Mouse (Mus musculus) lung, embryonic 15.5 days (tissue): Measurements from ENCODE around the gene Ptpn1. TPM values are rescaled to one million over a fixed set of nuclear protein-coding genes. Genes with fewer than 3 reads are reported as not detected.

Experiments used
- ATAC-seq: fragments of 200-750 bp; cut with Nextera tagmentation; 2 replicates; pipeline ENCODE4 v1.8.0; 2017; ENCODE audit warnings: moderate number of reproducible peaks, borderline replicate concordance; ENCODE audit not compliant: low FRiP score, low TSS enrichment; ENCODE audit errors: extremely low read depth
- H3K27ac ChIP-seq: fragments of 300-500 bp; sonication (generic); 2 replicates; pipeline ENCODE4 v1.5.1; 2015; ENCODE audit warnings: moderate library complexity, mild to moderate bottlenecking, inconsistent platforms
- H3K27me3 ChIP-seq: fragments of 300-500 bp; sonication (generic); 2 replicates; pipeline ENCODE4 v1.6.1; 2015; ENCODE audit warnings: inconsistent platforms
- H3K36me3 ChIP-seq: fragments of 300-500 bp; sonication (generic); 2 replicates; pipeline ENCODE4 v1.6.1; 2015; ENCODE audit warnings: inconsistent platforms
- H3K4me1 ChIP-seq: fragments of 300-500 bp; sonication (generic); 2 replicates; pipeline ENCODE4 v1.6.1; 2015; ENCODE audit warnings: inconsistent platforms
- H3K4me2 ChIP-seq: fragments of 300-500 bp; sonication (generic); 2 replicates; pipeline ENCODE4 v1.6.1; 2015; ENCODE audit warnings: inconsistent platforms, mild to moderate bottlenecking, moderate library complexity
- H3K4me3 ChIP-seq: fragments of 300-500 bp; sonication (generic); 2 replicates; pipeline ENCODE4 v1.5.1; 2015; ENCODE audit warnings: mild to moderate bottlenecking, inconsistent platforms
- H3K9ac ChIP-seq: fragments of 300-500 bp; sonication (generic); 2 replicates; pipeline ENCODE4 v1.6.1; 2015; ENCODE audit warnings: inconsistent platforms
- H3K9me3 ChIP-seq: fragments of 300-500 bp; sonication (generic); 2 replicates; pipeline ENCODE4 v1.6.1; 2016; ENCODE audit warnings: inconsistent platforms
- WGBS: fragments of 180-500 bp; shearing (Covaris S2); methylation state at CpG from one replicate; pipeline ENCODE4 v1.1.7; 2015; 5-methylcytosine and 5-hydroxymethylcytosine counted together
- polyA plus RNA-seq: library from polyadenylated mRNA; unstranded; fragments of >200 nt; fragmentation: Nextera tagmentation; extraction: Ambion mirVana; gene quantifications from 2 replicates; pipeline ENCODE4 v1.2.1, GENCODE M21; 2015

The Ptpn1 gene
- polyA plus RNA-seq, 1 experiment from 2014 or later: 74.4 TPM

- H3K27ac ChIP-seq: no peak overlapping the region
- no peak overlapping the region for H3K9ac ChIP-seq
- H3K9me3 ChIP-seq: no peaks in the 10 kb centered on the region
- peaks cover 28% of the 10 kb centered on the region for H3K4me1 ChIP-seq
- no peaks in the 10 kb centered on the region for H3K27me3 ChIP-seq
- H3K4me2 ChIP-seq: no peak overlapping the region
- no peak overlapping the region for H3K4me3 ChIP-seq
- no peak for ATAC-seq
- no peaks in the 10 kb centered on the region for H3K36me3 ChIP-seq
- WGBS: 55% methylated on average over 2 of the region's 2 CpGs
Measured at GRCm38 (mm10) chr2:168004369-168004768, 72.5 kb downstream of the Ptpn1 start.

GRCm38 (mm10) chr2:168005005-168005404 lies 73.1 kb downstream of the Ptpn1 start:
- 89% methylated on average over 3 of the region's 3 CpGs for WGBS

DNA sequence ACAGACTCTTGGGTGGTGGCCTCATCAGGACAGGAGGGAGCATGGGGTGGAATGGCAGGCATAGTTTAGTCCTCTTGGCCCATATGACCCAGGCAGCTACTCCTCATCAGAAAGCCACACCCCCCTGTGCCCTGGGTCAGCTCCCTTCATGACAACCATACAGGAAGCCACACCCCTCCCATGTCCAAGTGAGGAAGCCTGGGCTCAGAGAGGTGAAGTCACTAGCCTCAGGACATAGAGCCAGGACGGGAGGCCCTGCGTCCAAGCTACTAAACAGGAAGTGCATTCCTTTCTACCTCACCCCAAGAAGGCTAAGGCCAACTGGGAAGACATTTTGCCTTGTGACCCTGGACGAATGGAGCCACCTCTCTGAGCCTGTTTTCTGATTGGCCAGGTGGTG lies 73.8 kb downstream of the Ptpn1 start:
- H3K36me3 ChIP-seq: no peaks in the 10 kb centered on the region
- H3K27ac ChIP-seq: no peak overlapping the region; the same call in 1 of the 2 replicates
- H3K4me2 ChIP-seq: no peak overlapping the region
- no peak overlapping the region for H3K9ac ChIP-seq
- ATAC-seq: no peak
- no peak overlapping the region for H3K4me3 ChIP-seq
- H3K27me3 ChIP-seq: no peaks in the 10 kb centered on the region
- H3K4me1 ChIP-seq: peaks cover 37% of the 10 kb centered on the region
- no peaks in the 10 kb centered on the region for H3K9me3 ChIP-seq
- 24% methylated on average over 3 of the region's 3 CpGs for WGBS

More at GRCm38 (mm10) chr2:168005005-168005404, 73.1 kb downstream of the Ptpn1 start:
- Histone ChIP-seq H3K4me1 (peaks cover 31% of the 10 kb centered on the region), H3K36me3 (no peaks in the 10 kb centered on the region), H3K4me2 (no peak overlapping the region), H3K27me3 (no peaks in the 10 kb centered on the region), H3K4me3 (no peak overlapping the region), H3K9me3 (no peaks in the 10 kb centered on the region), H3K9ac (no peak overlapping the region), H3K27ac (no peak overlapping the region)
- no peak for ATAC-seq

DNA sequence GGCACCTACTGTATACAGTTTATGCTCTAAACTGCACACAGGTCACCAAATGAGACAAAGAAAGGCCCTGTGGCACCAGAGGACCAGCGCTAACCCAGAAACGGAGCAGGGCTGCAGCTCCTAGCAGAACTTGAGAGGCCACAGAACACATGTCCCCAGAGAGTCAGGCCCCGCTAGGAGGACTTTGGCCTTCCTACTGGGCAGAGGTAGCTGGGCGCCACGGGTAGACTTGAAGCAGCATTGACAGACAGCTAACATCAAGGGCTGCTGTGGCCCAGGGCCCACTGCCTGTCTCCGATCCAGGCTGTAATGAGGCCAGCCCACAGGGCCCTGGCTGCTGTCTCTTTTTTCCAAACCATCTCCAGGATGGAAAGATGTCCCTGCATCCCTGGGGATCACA lies 74.6 kb downstream of the Ptpn1 start:
- no peak for ATAC-seq

GRCm38 (mm10) chr2:168008132-168008531 lies 76.3 kb downstream of the Ptpn1 start:
- Histone ChIP-seq H3K4me1 (peaks cover 41% of the 10 kb centered on the region), H3K9ac (no peak overlapping the region), H3K4me3 (no peak overlapping the region), H3K36me3 (no peaks in the 10 kb centered on the region), H3K27me3 (no peaks in the 10 kb centered on the region), H3K9me3 (no peaks in the 10 kb centered on the region), H3K4me2 (no peak overlapping the region), H3K27ac (no peak overlapping the region)
- no peak for ATAC-seq
- WGBS: 86% methylated on average over 3 of the region's 3 CpGs

More for the DNA sequence above, 74.6 kb downstream of the Ptpn1 start:
- no peaks in the 10 kb centered on the region for H3K36me3 ChIP-seq
- no peaks in the 10 kb centered on the region for H3K27me3 ChIP-seq
- H3K9ac ChIP-seq: no peak overlapping the region
- 82% methylated on average over 6 of the region's 6 CpGs for WGBS
- H3K4me1 ChIP-seq: peaks cover 46% of the 10 kb centered on the region
- H3K9me3 ChIP-seq: no peaks in the 10 kb centered on the region
- H3K4me3 ChIP-seq: no peak overlapping the region
- no peak overlapping the region for H3K4me2 ChIP-seq
- no peak overlapping the region for H3K27ac ChIP-seq

GRCm38 (mm10) chr2:168009936-168010668 lies 78.2 kb downstream of the Ptpn1 start, which contains the start of gene Ripor3:
TSS of gene Ripor3 (minus strand) at chr2:168010618.
- Histone ChIP-seq H3K9me3 (no peaks in the 10 kb centered on the region), H3K4me2 (no peak within 1 kb of the TSS), H3K27me3 (no peaks in the 10 kb centered on the region), H3K36me3 (no peaks in the 10 kb centered on the region), H3K27ac (peak within 1 kb of the TSS; percentile 61; the same call in 1 of the 2 replicates), H3K4me3 (no peak within 1 kb of the TSS), H3K9ac (no peak within 1 kb of the TSS), H3K4me1 (peaks cover 37% of the 10 kb centered on the region)
- 29% methylated on average over 9 of the region's 9 CpGs for WGBS
- peak; percentile 32; the same call in 1 of the 2 replicates for ATAC-seq

- Histone ChIP-seq H3K4me3 (no peak overlapping the region), H3K9me3 (no peaks in the 10 kb centered on the region), H3K4me1 (peaks cover 33% of the 10 kb centered on the region), H3K4me2 (no peak overlapping the region), H3K9ac (no peak overlapping the region), H3K27me3 (no peaks in the 10 kb centered on the region), H3K36me3 (no peaks in the 10 kb centered on the region), H3K27ac (no peak overlapping the region)
- 31% methylated on average over 11 of the region's 11 CpGs for WGBS
- no peak for ATAC-seq
Measured at GRCm38 (mm10) chr2:168010893-168011292, 79.0 kb downstream of the Ptpn1 start.

DNA sequence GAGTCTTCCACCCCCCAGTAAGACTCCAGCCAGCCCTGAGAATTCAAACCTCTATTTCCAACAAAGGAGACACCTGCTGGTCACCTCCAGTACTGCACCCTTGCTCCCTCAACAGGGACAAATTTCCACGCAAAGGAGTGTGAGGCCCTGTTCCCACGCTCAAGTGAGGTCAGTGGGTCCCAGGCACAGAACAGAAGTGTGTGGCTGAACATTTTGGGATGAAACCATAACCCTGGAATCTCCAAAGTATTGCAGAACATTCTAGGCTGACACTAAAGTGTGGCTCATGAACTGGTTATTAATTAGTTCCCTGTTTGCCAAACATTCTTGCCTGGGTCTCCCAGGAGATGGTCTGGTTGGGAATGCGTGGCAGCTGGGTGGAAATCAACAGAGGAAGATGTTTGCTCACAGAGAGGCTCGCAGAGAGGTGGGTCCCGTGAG lies 85.1 kb downstream of the Ptpn1 start:
- ATAC-seq: no peak
- Histone ChIP-seq H3K9me3 (no peaks in the 10 kb centered on the region), H3K9ac (no peak overlapping the region), H3K27ac (peak overlapping the region; percentile 90), H3K4me2 (no peak overlapping the region), H3K36me3 (no peaks in the 10 kb centered on the region), H3K4me3 (no peak overlapping the region), H3K27me3 (no peaks in the 10 kb centered on the region), H3K4me1 (peaks cover 46% of the 10 kb centered on the region)
- WGBS: 11% methylated on average over 5 of the region's 5 CpGs

DNA sequence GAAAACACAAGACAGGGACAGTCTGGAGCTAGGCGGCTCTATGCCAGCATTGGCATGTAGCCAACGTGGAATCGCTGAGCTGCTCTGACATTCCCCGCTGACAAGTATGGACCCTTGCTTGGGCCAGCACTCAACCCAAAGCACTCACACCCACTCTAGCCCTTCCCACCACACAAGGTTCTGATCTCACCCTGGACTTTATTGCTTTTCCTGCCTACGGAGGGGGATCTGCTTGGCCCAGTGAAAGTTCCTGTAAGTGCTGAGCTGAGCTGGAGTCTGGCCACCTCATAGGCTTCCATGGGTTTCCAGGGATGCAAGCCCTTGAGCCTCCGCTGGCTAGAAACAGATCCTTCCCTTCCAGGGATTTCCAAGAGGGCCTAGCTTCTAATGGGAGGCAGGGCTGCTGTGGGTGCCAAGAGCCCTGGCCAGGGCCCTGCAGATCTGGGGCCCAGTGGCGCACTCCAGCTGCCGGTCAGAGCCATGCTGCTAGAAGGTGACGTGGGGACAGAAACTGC lies 87.4 kb downstream of the Ptpn1 start:
- peaks cover 39% of the 10 kb centered on the region for H3K4me1 ChIP-seq
- no peaks in the 10 kb centered on the region for H3K36me3 ChIP-seq
- peak overlapping the region; percentile 90 for H3K27ac ChIP-seq
- ATAC-seq: peak; percentile 84
- no peaks in the 10 kb centered on the region for H3K9me3 ChIP-seq
- no peak overlapping the region for H3K4me2 ChIP-seq
- H3K4me3 ChIP-seq: no peak overlapping the region
- H3K27me3 ChIP-seq: no peaks in the 10 kb centered on the region
- H3K9ac ChIP-seq: no peak overlapping the region
- 39% methylated on average over 9 of the region's 9 CpGs for WGBS

- Histone ChIP-seq H3K36me3 (no peaks in the 10 kb centered on the region), H3K4me3 (no peak overlapping the region), H3K27ac (no peak overlapping the region), H3K27me3 (no peaks in the 10 kb centered on the region), H3K4me1 (peaks cover 29% of the 10 kb centered on the region), H3K9ac (no peak overlapping the region), H3K4me2 (no peak overlapping the region), H3K9me3 (peaks cover 6% of the 10 kb centered on the region; the same call in 1 of the 2 replicates)
- WGBS: 64% methylated on average over 3 of the region's 3 CpGs
- ATAC-seq: no peak
Measured at GRCm38 (mm10) chr2:168023763-168024402, 92.0 kb downstream of the Ptpn1 start.

DNA sequence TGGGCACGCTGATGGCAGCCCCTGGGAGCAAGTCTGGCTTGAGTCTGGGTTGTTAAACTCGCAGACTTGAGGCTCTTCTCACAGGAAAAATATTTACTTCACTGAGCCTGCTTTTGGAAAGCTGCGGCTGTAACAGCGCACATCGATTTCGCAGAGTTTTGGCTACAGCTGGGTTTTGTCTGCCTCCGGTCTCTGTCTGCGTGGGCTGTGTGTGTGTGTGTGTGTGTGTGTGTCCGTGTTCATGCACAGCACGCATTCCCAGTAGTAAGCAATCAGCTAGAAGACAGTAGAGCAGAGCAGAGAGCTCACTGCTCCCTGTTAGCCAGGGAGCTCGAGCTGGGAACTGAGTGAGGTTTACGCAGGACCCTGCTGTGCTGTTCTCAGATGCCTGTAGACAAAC lies 93.3 kb downstream of the Ptpn1 start:
- Histone ChIP-seq H3K4me3 (no peak overlapping the region), H3K9ac (no peak overlapping the region), H3K9me3 (peaks cover 6% of the 10 kb centered on the region; the same call in 1 of the 2 replicates), H3K4me1 (peaks cover 17% of the 10 kb centered on the region; the same call in 1 of the 2 replicates), H3K27me3 (no peaks in the 10 kb centered on the region), H3K27ac (peak overlapping the region; percentile 90), H3K36me3 (no peaks in the 10 kb centered on the region), H3K4me2 (no peak overlapping the region)
- ATAC-seq: peak; percentile 86
- WGBS: 34% methylated on average over 12 of the region's 12 CpGs

DNA sequence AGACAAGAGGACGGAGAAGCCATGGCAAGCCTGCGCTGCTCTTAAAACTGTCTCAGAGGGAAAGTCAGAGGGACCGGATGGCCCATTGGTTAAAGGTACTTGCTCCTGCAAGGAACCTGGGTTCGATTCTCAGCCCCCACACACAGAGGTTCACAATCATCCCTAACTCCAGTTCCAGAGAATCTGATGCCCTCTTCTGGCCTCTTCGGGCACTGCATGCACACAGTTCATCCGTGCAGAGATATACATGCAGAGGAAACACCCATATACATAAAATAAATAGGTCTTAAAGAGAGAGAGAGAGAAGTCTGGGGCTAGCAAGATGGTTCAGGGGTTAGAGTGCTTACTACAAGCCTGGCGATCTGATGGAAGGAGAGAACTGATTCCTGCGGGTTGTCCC lies 94.0 kb downstream of the Ptpn1 start:
- WGBS: 87% methylated on average over 8 of the region's 8 CpGs
- Histone ChIP-seq H3K4me1 (peaks cover 14% of the 10 kb centered on the region; the same call in 1 of the 2 replicates), H3K4me2 (no peak overlapping the region), H3K36me3 (no peaks in the 10 kb centered on the region), H3K4me3 (no peak overlapping the region), H3K27me3 (no peaks in the 10 kb centered on the region), H3K27ac (peak overlapping the region; percentile 90), H3K9me3 (peaks cover 6% of the 10 kb centered on the region; the same call in 1 of the 2 replicates), H3K9ac (no peak overlapping the region)
- ATAC-seq: no peak
